Mouse (Mus musculus): ENCODE measurements at regions not wholly inside any gene's neighbourhood (a gene's known extent, or its start where the extent isn't known, plus 50 kb on each side); places are given as distances from the start of the nearest gene placed in this dataset.
"Not testable (repeated sequence)": the region's sequence is repeated elsewhere in the genome, so short reads cannot be mapped to it uniquely, and the experiment has no call there.

- not testable (repeated sequence) for TF ChIP-seq CTCF, EP300 (IDR thresholded peaks at IDR 0.05; ENCODE audit: low read depth)
Observed at GRCm38 (mm10) chr19:3091771-3092170, 190.9 kb upstream of the Mrpl21 start.

All from liver, embryonic 14.5 days (tissue).